Mouse (Mus musculus) megakaryocyte, embryonic 14.5 days (primary cell): Measurements from ENCODE around the gene Lamtor1. TPM values are rescaled to one million over a fixed set of nuclear protein-coding genes. Genes with fewer than 3 reads are reported as not detected.
A peak's percentile ranks its signal among the peaks of the same experiment; 100 is the strongest.

Source experiments
- H3K27me3 ChIP-seq: replicated peaks from 2 replicates; pipeline ENCODE3; 2012; ENCODE audit warnings: inconsistent platforms
- H3K36me3 ChIP-seq: replicated peaks from 2 replicates; pipeline ENCODE3; 2012; ENCODE audit warnings: low read length, inconsistent platforms, mixed read lengths
- H3K4me1 ChIP-seq: 2 replicates; pipeline ENCODE4 v1.6.1; 2012; ENCODE audit warnings: inconsistent platforms
- H3K4me3 ChIP-seq: replicated peaks from 2 replicates; pipeline ENCODE3; 2012; ENCODE audit warnings: moderate library complexity, mild to moderate bottlenecking, inconsistent platforms
- H3K9me3 ChIP-seq: 2 replicates; pipeline ENCODE4 v1.6.1; 2012; ENCODE audit warnings: inconsistent platforms
- FLI1 ChIP-seq: IDR thresholded peaks from 2 replicates; pipeline ENCODE4 v1.6.1; 2012; ENCODE audit warnings: low read length, inconsistent platforms, mixed read lengths
- GATA1 ChIP-seq: IDR thresholded peaks from 3 replicates; pipeline ENCODE4 v1.6.1; 2012; ENCODE audit warnings: mixed read lengths, low read length, inconsistent platforms, borderline replicate concordance
- polyA plus RNA-seq: library from polyadenylated mRNA; stranded (reverse); fragments of >175 nt; gene quantifications from 2 replicates; pipeline ENCODE4 v1.2.3, GENCODE M21; 2012; ENCODE audit warnings: low replicate concordance; ENCODE audit not compliant: insufficient read depth

Lamtor1 gene
- polyA plus RNA-seq, 1 experiment: 156 TPM

- peaks cover 70% of the 10 kb centered on the region for H3K4me1 ChIP-seq
- peaks cover 35% of the 10 kb centered on the region for H3K36me3 ChIP-seq
- H3K27me3 ChIP-seq: no peaks in the 10 kb centered on the region
- no peaks in the 10 kb centered on the region for H3K9me3 ChIP-seq
- H3K4me3 ChIP-seq: peak overlapping the region; percentile 94
- TF ChIP-seq GATA1: no peak
- peak; percentile 71; the same call in 1 of the 2 replicates for TF ChIP-seq FLI1
Observed at GRCm38 (mm10) chr7:101896104-101897066, 9.3 kb upstream of the Lamtor1 start.

GRCm38 (mm10) chr7:101900331-101901097 is 5.2 kb upstream of the Lamtor1 start:
- H3K36me3 ChIP-seq: peaks cover 48% of the 10 kb centered on the region
- peaks cover 50% of the 10 kb centered on the region for H3K4me1 ChIP-seq
- TF ChIP-seq GATA1 (no peak), FLI1 (no peak)

GRCm38 (mm10) chr7:101901969-101902368 is 3.7 kb upstream of the Lamtor1 start:
- TF ChIP-seq GATA1 (no peak), FLI1 (no peak)
- Histone ChIP-seq H3K4me3 (no peak overlapping the region), H3K9me3 (0 out of 2 replicates have a peak, but pooled peaks cover 3% of the 10 kb centered on the region), H3K27me3 (no peaks in the 10 kb centered on the region), H3K36me3 (peaks cover 48% of the 10 kb centered on the region), H3K4me1 (peaks cover 56% of the 10 kb centered on the region)

More at GRCm38 (mm10) chr7:101900331-101901097, 5.2 kb upstream of the Lamtor1 start:
- no peaks in the 10 kb centered on the region for H3K27me3 ChIP-seq
- peak overlapping the region; percentile 53 for H3K4me3 ChIP-seq
- H3K9me3 ChIP-seq: 0 out of 2 replicates have a peak, but pooled peaks cover 3% of the 10 kb centered on the region

GRCm38 (mm10) chr7:101902846-101903245 is 2.9 kb upstream of the Lamtor1 start:
- Histone ChIP-seq H3K36me3 (peaks cover 47% of the 10 kb centered on the region), H3K27me3 (no peaks in the 10 kb centered on the region), H3K4me1 (peaks cover 56% of the 10 kb centered on the region), H3K9me3 (0 out of 2 replicates have a peak, but pooled peaks cover 3% of the 10 kb centered on the region), H3K4me3 (no peak overlapping the region)
- no peak for TF ChIP-seq FLI1
- no peak for TF ChIP-seq GATA1

- H3K4me3 ChIP-seq: peak within 1 kb of the TSS; percentile 94
- no peak for TF ChIP-seq FLI1
- no peak for TF ChIP-seq GATA1
- peaks cover 55% of the 10 kb centered on the region for H3K4me1 ChIP-seq
- H3K27me3 ChIP-seq: no peaks in the 10 kb centered on the region
- H3K36me3 ChIP-seq: peaks cover 48% of the 10 kb centered on the region
- 0 out of 2 replicates have a peak, but pooled peaks cover 3% of the 10 kb centered on the region for H3K9me3 ChIP-seq
Observed at GRCm38 (mm10) chr7:101906287-101906681, 580 bp downstream of the Lamtor1 start, which contains the start of gene Tomt. TSS of gene Tomt (minus strand) at chr7:101906359.

GRCm38 (mm10) chr7:101906696-101907095 is 992 bp downstream of the Lamtor1 start:
- Histone ChIP-seq H3K4me3 (peak overlapping the region; percentile 94), H3K27me3 (no peaks in the 10 kb centered on the region), H3K36me3 (peaks cover 50% of the 10 kb centered on the region), H3K9me3 (0 out of 2 replicates have a peak, but pooled peaks cover 3% of the 10 kb centered on the region), H3K4me1 (peaks cover 54% of the 10 kb centered on the region)
- no peak for TF ChIP-seq FLI1
- no peak for TF ChIP-seq GATA1

- H3K4me3 ChIP-seq: peak overlapping the region; percentile 73
- H3K9me3 ChIP-seq: no peaks in the 10 kb centered on the region
- H3K27me3 ChIP-seq: no peaks in the 10 kb centered on the region
- TF ChIP-seq GATA1: no peak
- TF ChIP-seq FLI1: no peak
- peaks cover 54% of the 10 kb centered on the region for H3K36me3 ChIP-seq
- H3K4me1 ChIP-seq: peaks cover 52% of the 10 kb centered on the region
Observed at GRCm38 (mm10) chr7:101908367-101908766, 2.7 kb downstream of the Lamtor1 start.

GRCm38 (mm10) chr7:101910138-101910537 is 4.4 kb downstream of the Lamtor1 start:
- TF ChIP-seq FLI1 (no peak), GATA1 (no peak)
- peaks cover 71% of the 10 kb centered on the region for H3K36me3 ChIP-seq

GRCm38 (mm10) chr7:101911982-101912381 is 6.3 kb downstream of the Lamtor1 start:
- peaks cover 48% of the 10 kb centered on the region for H3K4me1 ChIP-seq
- no peaks in the 10 kb centered on the region for H3K9me3 ChIP-seq
- peaks cover 85% of the 10 kb centered on the region for H3K36me3 ChIP-seq
- no peak overlapping the region for H3K4me3 ChIP-seq
- H3K27me3 ChIP-seq: no peaks in the 10 kb centered on the region
- TF ChIP-seq GATA1 (no peak), FLI1 (no peak)

More at GRCm38 (mm10) chr7:101910138-101910537, 4.4 kb downstream of the Lamtor1 start:
- no peak overlapping the region for H3K4me3 ChIP-seq
- H3K9me3 ChIP-seq: no peaks in the 10 kb centered on the region
- H3K4me1 ChIP-seq: peaks cover 47% of the 10 kb centered on the region
- H3K27me3 ChIP-seq: no peaks in the 10 kb centered on the region
